Mouse (Mus musculus) liver, postnatal 0 days (tissue): ENCODE results near the gene Amdhd1. TPM values are rescaled to one million over a fixed set of nuclear protein-coding genes. Genes with fewer than 3 reads are reported as not detected.
A peak's percentile ranks its signal among the peaks of the same experiment; 100 is the strongest.

Experiments
- ATAC-seq: fragments of 200-750 bp; cut with Nextera tagmentation; 2 replicates; pipeline ENCODE4 v1.8.0; 2017; ENCODE audit warnings: mild to moderate bottlenecking, moderate library complexity
- DNase-seq: peaks from one replicate; pipeline ENCODE4 v3.0.0-alpha.2; 2016
- H3K27ac ChIP-seq: fragments of 300-500 bp; sonication (generic); 2 replicates; pipeline ENCODE4 v1.5.1; 2014; ENCODE audit warnings: antibody characterized with exemption, moderate library complexity, mild to moderate bottlenecking, low read depth
- H3K27me3 ChIP-seq: fragments of 300-500 bp; sonication (generic); 2 replicates; pipeline ENCODE4 v1.6.1; 2014; ENCODE audit warnings: low read length, control low read depth, mixed read lengths; ENCODE audit not compliant: insufficient read depth
- H3K36me3 ChIP-seq: fragments of 300-500 bp; sonication (generic); replicated peaks from 2 replicates; pipeline ENCODE4 v1.6.1; 2014; ENCODE audit warnings: mild to moderate bottlenecking, control low read depth, low read length, moderate library complexity, mixed read lengths; ENCODE audit not compliant: insufficient read depth
- H3K4me1 ChIP-seq: fragments of 300-500 bp; sonication (generic); 2 replicates; pipeline ENCODE4 v1.6.1; 2014; ENCODE audit warnings: antibody characterized with exemption, mild to moderate bottlenecking, control low read depth; ENCODE audit not compliant: insufficient read depth
- H3K4me2 ChIP-seq: fragments of 300-500 bp; sonication (generic); 2 replicates; pipeline ENCODE4 v1.6.1; 2014; ENCODE audit warnings: low read depth, mild to moderate bottlenecking, low read length, moderate library complexity, mixed read lengths
- H3K4me3 ChIP-seq: fragments of 300-500 bp; sonication (generic); 2 replicates; pipeline ENCODE4 v1.5.1; 2014; ENCODE audit warnings: low read depth, low read length
- H3K9ac ChIP-seq: fragments of 300-500 bp; sonication (generic); replicated peaks from 2 replicates; pipeline ENCODE4 v1.6.1; 2014; ENCODE audit warnings: mild to moderate bottlenecking, moderate library complexity
- H3K9me3 ChIP-seq: fragments of 300-500 bp; sonication (generic); 2 replicates; pipeline ENCODE4 v1.6.1; 2016; ENCODE audit warnings: mild to moderate bottlenecking, control low read depth, low read length, mixed read lengths
- CTCF ChIP-seq: sonication (generic); IDR thresholded peaks from 2 replicates; pipeline ENCODE4 v1.5.1; 2016; ENCODE audit warnings: antibody characterized with exemption, low read depth
- EP300 ChIP-seq: IDR thresholded peaks from 2 replicates; pipeline ENCODE4 v1.6.1; 2016; ENCODE audit warnings: antibody characterized with exemption, low read depth, mild to moderate bottlenecking
- WGBS: fragments of 180-500 bp; shearing (Covaris S2); extraction: QIAGEN DNeasy Blood & Tissue Kit; methylation state at CpG from one replicate; pipeline ENCODE4 v1.1.7; 2014; ENCODE audit not compliant: insufficient replicate concordance; 5-methylcytosine and 5-hydroxymethylcytosine counted together
- polyA plus RNA-seq: library from polyadenylated mRNA; unstranded; fragments of >200 nt; fragmentation: Nextera tagmentation; extraction: Ambion mirVana; gene quantifications from 2 replicates; pipeline ENCODE4 v1.2.1, GENCODE M21; 2015

The Amdhd1 gene
- polyA plus RNA-seq, 1 experiment from 2014 or later: 80.3 TPM

DNA sequence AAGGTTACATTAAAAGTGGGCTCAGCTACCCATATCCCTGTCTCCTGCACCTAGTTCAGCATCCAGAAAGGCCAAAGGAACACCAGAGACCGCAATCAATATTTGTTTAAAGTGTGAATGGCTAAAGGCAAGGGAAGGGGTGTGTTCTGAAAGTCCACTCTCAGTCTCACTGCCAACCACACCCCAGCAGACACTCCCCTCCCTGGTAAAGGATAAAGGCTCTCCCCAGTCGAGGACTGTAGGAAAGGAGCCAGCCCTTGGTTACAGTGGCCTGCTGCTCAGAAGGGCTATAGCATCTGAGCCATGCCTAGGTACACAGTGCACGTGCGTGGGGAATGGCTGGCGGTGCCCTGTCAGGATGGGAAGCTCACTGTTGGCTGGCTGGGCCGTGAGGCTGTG, 51.0 kb downstream of the Amdhd1 start:
- DNase-seq (peak; percentile 43), ATAC-seq (peak; percentile 82)
- Histone ChIP-seq H3K9me3 (no peaks in the 10 kb centered on the region), H3K4me2 (peak overlapping the region; percentile 60), H3K9ac (0 out of 2 replicates have a peak overlapping the region, but pooled peaks have one; percentile 1), H3K27me3 (no peaks in the 10 kb centered on the region), H3K36me3 (peaks cover 9% of the 10 kb centered on the region; the same call in 1 of the 2 replicates), H3K27ac (peak overlapping the region; percentile 91), H3K4me1 (peaks cover 18% of the 10 kb centered on the region), H3K4me3 (peak overlapping the region; percentile 4)
- TF ChIP-seq CTCF (no peak), EP300 (no peak; the same call in 1 of the 2 replicates)
- WGBS: 56% methylated on average over 6 of the region's 6 CpGs

GRCm38 (mm10) chr10:93488066-93488827, 51.6 kb downstream of the Amdhd1 start, which contains the start of gene Hal:
Gene Hal, plus strand, starts transcription at chr10:93488768.
- Histone ChIP-seq H3K4me1 (peaks cover 18% of the 10 kb centered on the region), H3K4me2 (peak within 1 kb of the TSS; percentile 60), H3K36me3 (peaks cover 15% of the 10 kb centered on the region), H3K4me3 (peak within 1 kb of the TSS; percentile 4), H3K27me3 (no peaks in the 10 kb centered on the region), H3K9ac (peak within 1 kb of the TSS; percentile 1), H3K27ac (peak within 1 kb of the TSS; percentile 91), H3K9me3 (no peaks in the 10 kb centered on the region)
- DNase-seq: peak; percentile 73
- ATAC-seq: peak; percentile 91
- TF ChIP-seq EP300 (peak; percentile 85), CTCF (no peak)
- WGBS: 51% methylated on average over 17 of the region's 17 CpGs

- H3K4me1 ChIP-seq: peaks cover 14% of the 10 kb centered on the region; the same call in 1 of the 2 replicates
- no peak overlapping the region for H3K4me3 ChIP-seq
- ATAC-seq (no peak), DNase-seq (peak; percentile 34)
- peaks cover 29% of the 10 kb centered on the region for H3K36me3 ChIP-seq
- WGBS: 24% methylated on average over 4 of the region's 4 CpGs
- H3K9me3 ChIP-seq: no peaks in the 10 kb centered on the region
- no peaks in the 10 kb centered on the region for H3K27me3 ChIP-seq
- H3K9ac ChIP-seq: no peak overlapping the region
- TF ChIP-seq EP300 (no peak), CTCF (peak; percentile 82)
- H3K4me2 ChIP-seq: no peak overlapping the region
- no peak overlapping the region for H3K27ac ChIP-seq
Measured at GRCm38 (mm10) chr10:93486622-93487021, 53.2 kb downstream of the Amdhd1 start.

DNA sequence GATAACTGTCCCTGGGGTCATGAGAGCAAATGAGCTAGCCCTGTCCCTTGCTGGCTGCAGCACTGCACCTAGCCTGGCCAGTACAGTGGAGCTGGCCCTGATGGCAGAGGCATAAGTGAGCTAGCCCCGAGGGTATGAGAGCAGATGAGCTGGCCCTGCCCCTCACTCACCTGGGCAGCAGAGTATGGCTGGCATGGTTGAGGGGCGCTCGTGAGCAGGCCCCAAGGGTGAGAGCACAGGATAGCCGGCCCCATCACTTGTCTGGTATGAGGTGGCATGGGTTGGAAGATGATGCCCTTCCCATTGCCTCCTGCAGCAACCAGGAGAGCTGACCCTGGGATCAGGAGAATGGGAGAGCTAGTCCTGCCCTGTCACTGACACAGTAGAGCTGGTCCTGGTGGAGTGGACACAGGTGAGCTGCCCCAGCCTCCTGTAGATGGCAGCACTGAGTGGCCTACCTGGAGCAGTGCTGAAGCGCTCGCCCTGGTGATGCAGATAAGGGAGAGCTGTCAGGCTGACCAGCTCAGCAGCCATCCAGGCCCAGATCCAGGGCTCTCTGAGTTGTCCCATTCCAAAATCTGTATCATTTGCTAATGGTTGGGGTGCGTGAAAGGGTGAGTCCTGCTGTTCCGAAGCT, 54.7 kb downstream of the Amdhd1 start:
- Histone ChIP-seq H3K4me3 (no peak overlapping the region), H3K9me3 (no peaks in the 10 kb centered on the region), H3K4me1 (peaks cover 14% of the 10 kb centered on the region; the same call in 1 of the 2 replicates), H3K36me3 (peaks cover 44% of the 10 kb centered on the region), H3K27me3 (no peaks in the 10 kb centered on the region), H3K4me2 (no peak overlapping the region), H3K27ac (no peak overlapping the region), H3K9ac (no peak overlapping the region)
- TF ChIP-seq EP300 (no peak), CTCF (peak; percentile 82)
- peak; percentile 76 for DNase-seq
- WGBS: 79% methylated on average over 8 of the region's 8 CpGs
- no peak for ATAC-seq

DNA sequence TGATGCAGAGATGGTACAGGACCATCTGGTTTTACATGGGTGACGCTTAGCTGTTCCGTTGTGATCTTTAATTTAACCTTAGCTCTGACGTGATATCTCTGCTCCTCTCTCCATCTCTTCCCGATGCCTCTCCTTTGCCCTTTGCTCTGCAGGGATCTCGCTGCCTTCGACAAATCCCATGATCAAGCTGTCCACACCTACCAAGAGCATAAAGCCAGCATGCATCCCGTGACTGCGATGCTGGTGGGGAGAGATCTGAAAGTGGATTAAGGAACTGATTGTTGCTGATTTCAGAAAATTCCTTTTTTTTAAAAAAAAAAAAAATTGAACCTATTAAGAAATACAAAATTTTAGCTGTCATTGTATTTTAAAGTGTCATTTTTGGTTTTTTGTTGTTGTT, 55.3 kb downstream of the Amdhd1 start:
- no peaks in the 10 kb centered on the region for H3K9me3 ChIP-seq
- ATAC-seq (no peak), DNase-seq (no peak)
- 85% methylated on average over 8 of the region's 8 CpGs for WGBS
- H3K27me3 ChIP-seq: no peaks in the 10 kb centered on the region
- TF ChIP-seq EP300: no peak
- TF ChIP-seq CTCF: no peak
- H3K4me3 ChIP-seq: no peak overlapping the region
- peaks cover 13% of the 10 kb centered on the region; the same call in 1 of the 2 replicates for H3K4me1 ChIP-seq
- H3K27ac ChIP-seq: no peak overlapping the region
- no peak overlapping the region for H3K9ac ChIP-seq
- peaks cover 49% of the 10 kb centered on the region for H3K36me3 ChIP-seq
- H3K4me2 ChIP-seq: no peak overlapping the region

Other genes with a start within 250 kb of the Amdhd1 start
- 6.2 and 7.9 TPM in 2 replicates for gene Elk3, start 228.9 kb downstream of the Amdhd1 start, polyA plus RNA-seq
- 63.7 and 68.4 TPM in 2 replicates for gene Lta4h, start 86.6 kb downstream of the Amdhd1 start, polyA plus RNA-seq
- gene Hal, start 51.3 kb downstream of the Amdhd1 start, polyA plus RNA-seq: 30.0 and 44.0 TPM in 2 replicates
- gene Ccdc38, start 599 bp upstream of the Amdhd1 start, polyA plus RNA-seq: 0.32 and 0.36 TPM in 2 replicates
- gene Snrpf, start 49.7 kb upstream of the Amdhd1 start, polyA plus RNA-seq: 45.4 and 53.0 TPM in 2 replicates
- 0.39 and 0.74 TPM in 2 replicates for gene Ntn4, start 100.6 kb upstream of the Amdhd1 start, polyA plus RNA-seq